In genomic region chr1:182663671-182664070, GRCm38 (mm10) we compare ENCODE assay signal across 9 mouse cellular contexts.
DNase-seq lines count a peak whose midpoint lies in the region; ATAC-seq lines count a peak whose summit lies in the region.
"Had no signal": no experiment of that assay in that cellular context is flagged by ENCODE, and none has a peak within 500 bp of the region (broad histone marks: within the 10 kb centered on the region; RNA-seq: fewer than 3 reads in every experiment).

No protein-coding gene starts in this region.

- H3K4me3 ChIP-seq in hindbrain, embryonic 16.5 days (ENCODE audit: low read length), result no peak overlapping the region
- H3K4me3 ChIP-seq: liver, embryonic 13.5 days had no signal

- H3K4me2 ChIP-seq in hindbrain, embryonic 16.5 days (ENCODE audit: low read length), result no peak overlapping the region
- H3K4me2 ChIP-seq: liver, embryonic 13.5 days had no signal

- no peaks in the 10 kb centered on the region for H3K9me3 ChIP-seq in hindbrain, embryonic 16.5 days (ENCODE audit: control insufficient read depth, low read length)
- H3K9me3 ChIP-seq: liver, embryonic 13.5 days had no signal

- no peak overlapping the region for H3K9ac ChIP-seq in hindbrain, embryonic 16.5 days (ENCODE audit: low read depth, low read length)
- H3K9ac ChIP-seq: liver, embryonic 13.5 days had no signal

- peak; percentile 7 for DNase-seq in cerebellum, adult 11-12 months
- DNase-seq in cerebellum, adult 11 months, result no peak
- DNase-seq in right cerebral cortex, adult 18-20 months, result peak; percentile 54
- no peak for DNase-seq in right cerebral cortex, postnatal 4 days
- peak; percentile 23 to 55 for DNase-seq in left cerebral cortex, postnatal 36 days (ENCODE audit: low spot score in 2 of 2)
- no peak for DNase-seq in thymus, adult 18-20 months
- DNase-seq in spleen, postnatal 14 days (ENCODE audit: low spot score in 2 of 2), result no peak
- DNase-seq: liver, embryonic 13.5 days had no signal

- 19% methylated on average over 11 of the region's 11 CpGs for WGBS in hindbrain, embryonic 16.5 days

- H3K27ac ChIP-seq in hindbrain, embryonic 16.5 days (ENCODE audit: low read depth, low read length), result no peak overlapping the region; the same call in 1 of the 2 replicates
- H3K27ac ChIP-seq: liver, embryonic 13.5 days had no signal

- H3K27me3 ChIP-seq in hindbrain, embryonic 16.5 days (replicated peaks; ENCODE audit: control insufficient read depth, insufficient read depth, low read length), result no peaks in the 10 kb centered on the region
- H3K27me3 ChIP-seq: liver, embryonic 13.5 days had no signal

- no peaks in the 10 kb centered on the region for H3K36me3 ChIP-seq in hindbrain, embryonic 16.5 days (ENCODE audit: control insufficient read depth, insufficient read depth, low read length)
- H3K36me3 ChIP-seq: liver, embryonic 13.5 days had no signal

- H3K4me1 ChIP-seq in hindbrain, embryonic 16.5 days (ENCODE audit: control insufficient read depth, insufficient read depth, low read depth, low read length), result peaks cover 10% of the 10 kb centered on the region

- intact Hi-C loops in left cerebral cortex, postnatal 36 days (cut with DNase I), result no loop called here

- peak; percentile 77; the same call in 1 of the 2 replicates for ATAC-seq in hindbrain, embryonic 16.5 days

Comparison
In these comparisons a context has a peak if more than half of its experiments do, and no peak if none do; other contexts are left out.
1. DNase-seq: peak in cerebellum, adult 11-12 months (single experiment), right cerebral cortex, adult 18-20 months (single experiment) and left cerebral cortex, postnatal 36 days (2 of 2); none in cerebellum, adult 11 months (single experiment), right cerebral cortex, postnatal 4 days (single experiment), thymus, adult 18-20 months (0 of 2) and spleen, postnatal 14 days (0 of 2).